Mouse (Mus musculus) embryo, embryonic 10 days (tissue): ENCODE measurements around the gene Gm49368.
"Not testable (repeated sequence)": the region's sequence is repeated elsewhere in the genome, so short reads cannot be mapped to it uniquely, and the experiment has no call there.

Experiments
- DNase-seq: peaks from one replicate; pipeline ENCODE4 v3.0.0-alpha.2; 2015; ENCODE audit warnings: low spot score

The Gm49368 gene

DNA sequence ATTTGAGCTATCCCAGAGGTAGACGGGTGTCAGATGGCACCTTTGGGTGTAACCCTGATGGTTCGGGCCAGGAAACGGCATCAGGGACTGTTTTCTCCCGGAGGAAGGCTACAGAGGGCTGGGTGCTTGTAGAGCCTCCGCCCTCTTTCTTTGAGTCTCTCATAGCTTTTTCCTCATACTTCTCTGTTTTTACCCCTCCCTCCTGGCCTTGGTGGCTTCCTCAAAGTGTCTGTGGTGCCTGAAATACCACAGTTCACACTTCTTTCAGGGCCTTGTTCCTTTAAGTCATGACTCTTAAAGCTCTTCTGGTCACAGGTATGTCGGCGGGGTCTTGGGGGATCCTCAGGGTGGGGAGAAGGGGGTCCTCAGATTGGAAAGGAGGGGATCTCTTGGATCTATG is at the start of gene Gm49368, which contains the start of gene Itgam:
Gm49368 (plus strand) TSS at position 228 of the 400 bp plus-strand sequence.
Itgam (plus strand) TSS at position 185 of the 400 bp plus-strand sequence.
- DNase-seq, result no peak

DNA sequence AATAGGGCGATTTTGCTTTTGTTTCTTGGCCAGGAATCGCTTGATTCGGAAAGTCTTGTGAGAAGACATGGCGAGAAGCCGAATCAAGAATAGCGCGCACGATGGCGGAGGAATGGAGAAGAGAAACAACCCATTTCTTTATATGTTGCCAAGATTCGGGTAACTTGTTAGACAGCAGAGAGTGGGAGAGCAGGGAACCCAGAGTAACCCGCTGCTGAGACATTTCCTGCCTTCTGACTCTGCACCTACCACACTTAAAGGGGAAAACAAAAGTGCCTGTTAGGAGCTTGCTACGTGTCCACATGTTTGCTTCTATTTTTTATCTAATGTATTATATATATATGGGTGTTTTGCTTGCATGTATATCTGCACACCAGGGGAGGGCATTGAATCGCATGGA is 49.4 kb upstream of the Gm49368 start:
- no peak for DNase-seq

DNA sequence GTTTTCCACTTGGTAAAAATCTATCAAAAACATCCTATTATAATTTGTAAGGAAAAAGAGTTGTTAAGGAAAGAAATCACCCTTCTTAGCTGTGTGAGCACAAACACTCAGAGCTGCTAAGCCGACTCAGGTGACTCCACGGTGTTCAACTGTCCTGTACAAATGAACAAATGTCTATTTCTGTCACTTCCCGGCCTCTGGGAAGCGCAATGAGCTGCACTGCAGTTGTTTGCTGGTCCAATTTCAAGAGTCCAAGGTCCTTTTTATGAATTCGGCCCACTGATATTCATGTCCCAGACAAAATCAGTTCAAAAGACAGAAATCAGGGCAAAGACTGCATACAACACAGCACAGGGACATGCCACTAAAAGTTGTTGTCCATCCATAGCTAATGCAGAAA is 46.3 kb upstream of the Gm49368 start:
- DNase-seq, result not testable (repeated sequence)

DNA sequence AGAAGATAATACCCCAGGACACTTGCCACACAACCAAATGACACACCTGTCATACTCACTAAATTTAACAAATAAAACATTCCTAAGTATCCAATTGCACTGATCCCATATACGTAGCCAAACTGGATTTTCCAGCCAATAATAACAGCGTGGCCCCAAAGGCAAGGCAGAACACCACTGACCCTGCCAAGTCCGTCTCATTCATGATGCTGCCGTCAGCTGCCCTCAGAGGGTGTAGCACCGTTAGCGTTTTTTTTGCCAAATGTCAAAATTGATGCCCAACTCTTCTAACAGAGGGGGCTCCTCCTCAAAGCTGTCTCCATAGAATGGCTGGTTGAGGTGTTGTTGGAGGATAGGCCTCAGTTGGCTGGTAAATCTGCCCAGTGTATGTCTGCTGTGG is 45.8 kb upstream of the Gm49368 start:
- DNase-seq, result no peak

DNA sequence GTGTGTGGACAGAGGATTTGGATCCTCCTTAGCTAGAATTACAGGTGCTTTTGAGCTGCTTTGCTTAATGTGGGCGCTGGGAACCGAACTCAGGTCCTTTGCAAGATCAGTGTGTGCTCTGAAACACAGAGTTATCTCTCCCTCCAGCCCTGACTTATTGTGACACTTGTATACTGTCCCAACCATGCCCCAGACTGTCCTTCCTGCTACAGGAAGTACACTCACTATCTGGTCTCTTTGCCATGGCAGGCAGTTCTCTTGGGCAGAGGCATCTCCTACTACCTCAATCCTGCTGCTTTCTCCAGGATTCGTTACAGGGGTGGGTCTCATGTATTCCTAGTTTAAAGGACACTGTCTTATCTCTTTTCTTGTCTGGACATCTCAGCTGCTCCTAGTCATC is 44.2 kb upstream of the Gm49368 start:
- DNase-seq, result no peak

DNA sequence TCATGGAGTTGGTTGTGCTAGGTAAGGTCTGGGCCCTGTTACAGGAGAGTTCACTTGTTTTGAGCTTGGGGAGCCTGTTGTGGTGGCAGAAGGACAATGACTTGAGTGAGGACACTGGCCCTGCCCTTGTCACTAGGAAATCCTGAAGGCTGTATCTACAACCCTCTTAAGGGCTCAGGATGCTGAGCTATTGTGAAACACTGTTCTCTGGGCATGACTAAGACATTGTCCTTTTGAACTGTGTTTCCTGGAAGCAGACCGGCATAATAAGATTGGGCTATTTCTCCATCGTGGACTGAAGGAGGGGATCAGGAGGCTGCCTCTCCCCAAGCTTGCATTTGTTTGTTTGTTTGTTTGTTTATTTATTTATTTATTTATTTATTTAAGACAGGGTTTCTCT is 43.3 kb upstream of the Gm49368 start:
- no peak for DNase-seq

DNA sequence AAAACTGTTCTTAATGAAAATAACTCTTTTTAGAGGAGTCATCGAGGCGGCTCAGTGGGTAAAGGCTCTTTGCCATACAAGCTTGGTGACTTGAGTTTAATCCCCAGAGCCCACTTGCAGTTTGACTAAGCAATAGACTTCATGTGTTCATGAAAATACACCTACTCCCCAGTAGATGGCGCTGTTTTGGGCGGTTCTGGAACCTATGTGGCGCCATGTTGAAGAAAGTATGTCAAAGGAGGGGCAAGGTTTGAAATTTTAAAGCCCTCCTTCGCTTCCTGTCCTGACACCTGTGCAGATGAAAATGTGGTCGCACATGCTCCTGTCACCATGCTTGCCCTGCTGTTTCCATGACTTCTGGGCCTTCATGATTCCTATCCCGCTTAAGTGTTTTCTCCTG is 39.5 kb upstream of the Gm49368 start:
- peak; percentile 33 for DNase-seq

DNA sequence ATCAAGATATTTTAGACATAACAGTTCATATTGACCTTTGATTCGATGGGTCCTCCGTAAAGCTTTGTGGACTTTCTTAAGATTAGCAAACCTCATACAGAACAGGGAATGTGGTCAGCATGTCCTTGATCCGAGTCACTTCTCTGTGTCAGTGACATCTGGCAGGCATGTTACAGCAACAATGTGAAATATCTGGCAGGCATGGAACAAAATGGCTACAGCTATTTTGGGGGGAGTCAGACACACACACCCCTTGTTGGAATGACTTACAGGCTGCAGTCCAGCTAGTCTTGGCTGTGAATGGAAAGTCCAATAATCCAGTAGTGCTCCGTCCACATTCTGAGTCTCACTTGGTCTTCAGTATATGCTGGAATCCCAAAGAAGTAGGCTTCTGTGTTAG is 38.9 kb upstream of the Gm49368 start:
- no peak for DNase-seq

DNA sequence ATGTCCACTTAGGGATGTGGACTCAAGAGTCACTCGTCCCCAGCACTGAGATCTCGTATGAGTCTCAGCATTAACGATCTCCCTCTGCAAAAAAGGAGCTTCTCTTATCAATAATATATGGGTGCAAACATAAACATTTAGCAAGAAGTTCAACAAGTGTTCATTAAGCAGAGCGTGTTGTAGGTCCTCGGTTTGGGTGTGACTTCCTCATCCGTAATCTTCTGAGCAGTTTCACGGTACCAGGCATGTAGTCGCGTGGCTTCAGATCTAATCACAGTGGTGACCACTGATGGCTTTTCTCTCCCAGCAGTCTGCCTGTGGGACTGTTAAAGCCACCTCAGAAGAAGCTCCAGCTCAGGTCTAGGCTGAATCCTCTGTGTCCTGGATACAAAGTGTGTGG is 38.1 kb upstream of the Gm49368 start:
- DNase-seq, result no peak

DNA sequence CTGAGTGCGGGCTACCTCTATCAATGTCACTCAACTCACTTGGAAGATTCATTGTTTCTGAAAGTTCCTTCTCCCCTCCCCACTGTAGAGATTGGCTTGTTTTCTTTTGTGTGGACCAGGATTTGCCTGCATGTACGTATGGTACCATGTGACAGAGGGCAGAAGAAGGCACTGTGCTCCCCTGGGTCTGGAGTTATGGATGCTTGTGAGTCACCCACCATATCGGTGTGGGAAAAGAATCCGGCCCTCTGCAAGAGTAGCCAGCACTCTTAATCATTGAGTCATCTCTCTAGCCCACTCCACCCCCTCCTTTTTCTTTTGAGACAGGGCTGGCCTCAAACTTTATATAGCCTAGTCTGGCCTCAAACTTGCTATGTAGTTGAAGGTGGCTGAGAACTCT is 37.6 kb upstream of the Gm49368 start:
- no peak for DNase-seq

DNA sequence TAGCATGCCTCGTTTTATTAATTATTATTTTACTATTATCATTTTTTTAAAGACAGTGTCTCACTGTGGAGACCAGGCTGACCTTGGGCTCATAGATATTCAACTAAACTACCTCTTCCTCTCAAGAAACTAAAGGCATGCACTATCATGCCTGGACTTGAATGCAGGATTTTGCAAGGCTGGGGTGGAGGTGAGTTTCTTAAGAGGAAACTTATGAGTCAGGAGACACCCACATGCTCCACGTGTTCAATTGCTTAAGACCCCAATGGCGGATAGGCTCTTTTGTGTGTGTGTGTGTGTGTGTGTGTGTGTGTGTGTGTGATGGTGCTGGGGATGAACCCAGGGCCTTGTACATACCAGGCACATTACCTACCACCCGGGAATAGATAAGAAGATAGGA is 37.1 kb upstream of the Gm49368 start:
- no peak for DNase-seq

DNA sequence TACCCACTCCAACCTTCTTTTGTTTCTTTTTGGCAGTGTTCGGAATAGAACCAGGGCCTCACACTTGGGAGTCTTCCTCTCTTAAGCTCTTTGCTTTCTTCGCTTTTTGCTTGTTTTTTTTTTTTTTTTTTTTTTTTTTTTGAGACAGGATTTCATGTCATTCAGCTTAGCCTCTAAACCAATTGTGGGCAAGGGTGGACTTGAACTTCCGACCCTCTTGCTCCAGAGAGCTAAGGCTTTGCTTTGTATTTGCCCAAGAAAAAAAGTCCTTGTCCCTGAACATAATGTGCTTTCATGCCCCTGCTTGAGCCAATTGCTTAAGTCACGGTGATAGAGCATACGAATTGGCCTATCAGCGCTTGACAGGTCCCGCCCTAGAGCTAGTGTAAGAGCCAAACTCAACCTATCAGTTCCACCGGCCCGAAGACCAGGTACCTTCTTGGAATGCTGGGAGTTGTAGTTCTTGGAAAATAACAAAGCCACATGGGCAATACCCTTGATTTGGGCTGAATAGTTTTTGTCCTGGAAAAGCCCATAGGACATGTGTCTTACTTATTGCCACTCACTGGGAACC is 31.0 kb upstream of the Gm49368 start:
- peak; percentile 81 for DNase-seq

DNA sequence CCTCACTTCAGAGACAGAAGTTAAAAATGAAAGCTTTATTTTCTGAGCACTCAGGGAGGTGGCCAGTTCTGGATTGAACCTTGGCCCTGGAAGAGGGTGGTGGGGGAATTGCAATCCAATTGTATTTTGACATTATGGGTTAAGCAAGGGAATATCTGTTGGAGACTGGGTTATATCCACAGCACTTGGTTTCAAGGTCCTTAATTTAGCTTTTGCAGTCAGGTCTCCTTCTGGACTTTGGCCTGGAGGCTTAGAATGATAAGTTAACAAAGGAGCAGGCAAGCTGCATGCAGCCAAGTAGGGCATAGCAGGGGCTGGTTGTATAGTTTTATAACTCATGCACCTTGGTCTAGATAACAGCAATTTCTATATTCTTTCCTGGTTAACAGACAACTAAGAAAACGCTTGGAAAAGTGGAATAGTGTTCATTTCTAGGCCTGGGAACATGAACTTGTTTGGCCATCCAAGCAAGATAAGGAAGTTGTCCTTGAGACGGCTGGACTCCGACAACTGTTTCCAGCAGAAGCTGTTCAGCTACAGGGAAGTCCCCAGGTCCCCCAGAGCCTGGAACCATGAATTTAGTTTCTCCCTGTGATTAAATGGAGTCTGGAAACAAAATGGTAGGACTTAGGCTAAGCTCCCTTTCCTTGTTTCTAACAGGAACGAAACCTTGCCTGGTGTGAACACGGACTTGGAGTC is 30.0 kb upstream of the Gm49368 start:
- DNase-seq, result no peak

DNA sequence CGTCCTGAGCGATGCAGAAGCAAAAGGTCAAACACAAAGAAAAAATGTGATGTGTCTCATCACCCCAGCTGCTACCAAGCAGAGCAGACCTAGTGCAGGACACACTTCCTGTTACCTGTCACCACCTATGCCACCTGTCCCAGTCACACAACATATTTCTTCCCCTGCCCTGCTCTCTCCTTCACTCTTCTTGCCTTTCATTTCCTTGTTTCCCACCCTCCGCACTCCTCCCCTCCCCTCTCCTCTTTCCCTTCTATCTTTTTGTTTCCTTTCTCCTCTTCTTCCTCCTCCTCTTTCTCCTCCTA is 29.5 kb upstream of the Gm49368 start:
- DNase-seq, result no peak

DNA sequence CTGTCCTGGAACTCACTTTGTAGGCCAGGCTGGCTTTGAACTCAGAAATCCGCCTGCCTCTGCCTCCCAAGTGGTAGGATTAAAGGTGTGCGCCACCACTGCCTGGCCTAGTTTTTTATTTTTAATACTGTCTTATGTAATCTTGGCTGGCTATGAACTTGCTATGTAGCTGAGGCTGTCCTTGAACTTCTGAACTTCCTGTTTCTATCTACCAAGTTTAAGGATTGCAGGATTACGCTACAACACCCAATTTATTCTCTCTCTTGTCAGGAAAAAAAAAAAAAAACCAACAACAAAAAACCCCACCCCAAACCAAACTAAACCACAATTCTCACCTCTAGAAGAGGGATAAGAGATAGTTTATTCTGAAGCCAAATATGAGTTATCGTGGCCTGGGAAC is 28.9 kb upstream of the Gm49368 start:
- DNase-seq, result no peak

DNA sequence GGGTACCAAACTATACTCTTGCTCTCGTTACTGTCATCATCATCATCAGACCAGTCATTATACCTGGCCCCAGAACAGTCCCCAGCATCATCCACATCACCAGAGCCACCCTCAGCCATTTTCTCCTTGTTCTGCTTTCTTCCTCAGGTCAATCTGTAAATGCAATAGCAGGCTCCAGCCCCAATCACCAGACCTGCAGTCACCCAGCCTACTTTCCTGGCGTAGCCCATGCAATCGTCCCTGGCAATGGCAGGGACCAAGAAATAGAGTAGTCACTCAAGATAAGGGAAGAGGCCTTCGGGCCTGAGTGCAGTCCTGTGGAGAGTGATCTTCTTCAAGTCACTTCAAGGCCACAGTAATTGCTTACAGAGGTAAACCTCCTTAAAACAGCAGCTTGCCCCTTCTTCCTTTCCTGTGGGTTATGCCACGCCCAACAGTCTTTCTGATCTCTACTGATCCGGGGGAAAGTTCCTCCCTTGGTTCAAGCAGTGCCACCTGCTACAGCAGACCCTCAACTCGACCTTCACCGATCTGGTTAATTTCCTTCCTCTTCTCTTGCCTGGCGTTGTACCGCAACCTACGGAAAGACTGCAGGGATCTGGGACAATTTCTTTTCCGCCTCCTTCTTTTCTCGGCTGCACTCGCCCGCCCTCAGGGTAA is 20.2 kb upstream of the Gm49368 start:
- not testable (repeated sequence) for DNase-seq

DNA sequence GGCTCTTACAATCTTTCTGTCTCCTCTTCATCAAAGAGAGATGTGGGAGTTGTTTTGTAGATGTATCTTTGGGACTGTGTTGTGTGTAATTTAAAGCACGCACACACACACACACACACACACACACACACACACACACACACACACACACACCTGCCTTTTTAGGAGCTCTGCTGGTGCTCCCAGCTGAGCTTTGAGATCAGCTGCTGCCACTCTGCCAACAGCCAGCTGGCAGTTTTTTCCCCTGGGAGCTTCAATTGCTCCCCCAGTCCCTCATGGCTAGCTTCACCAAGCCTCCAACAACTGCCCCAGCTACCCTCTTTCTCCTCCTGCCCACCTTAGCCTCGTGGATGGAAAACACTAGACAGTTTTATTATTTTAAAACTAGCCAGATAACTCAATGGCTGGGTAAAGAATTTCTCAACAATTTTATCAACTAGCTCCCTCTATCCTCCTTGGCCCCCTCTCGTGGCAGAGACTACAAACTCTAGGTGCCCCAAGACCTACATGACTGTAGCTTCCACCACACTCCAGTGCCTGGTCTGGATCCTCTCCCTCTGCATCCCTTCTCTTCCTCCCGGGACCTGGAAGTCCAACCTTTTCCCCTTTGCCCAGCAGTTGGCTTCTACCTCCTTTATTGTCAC is 18.2 kb upstream of the Gm49368 start:
- DNase-seq, result no peak

DNA sequence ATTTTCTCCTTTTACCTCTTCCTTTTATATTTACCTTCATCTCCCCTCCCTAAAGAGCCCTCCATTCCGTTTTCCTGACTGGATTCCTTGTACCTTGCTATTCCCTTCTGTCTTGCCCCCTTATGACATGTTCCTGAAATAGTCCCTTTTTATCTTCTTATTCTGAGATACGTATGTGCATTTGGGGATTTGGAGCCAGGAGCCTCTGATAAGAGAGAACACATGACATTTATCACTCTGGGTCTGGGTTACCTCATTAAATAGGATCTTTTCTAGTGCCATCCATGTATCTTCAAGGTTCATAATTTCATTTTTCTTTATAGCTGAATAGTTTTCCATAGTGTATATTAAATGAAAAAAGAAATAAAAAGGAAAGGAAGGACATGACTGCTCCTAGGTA is 16.8 kb upstream of the Gm49368 start:
- no peak for DNase-seq

DNA sequence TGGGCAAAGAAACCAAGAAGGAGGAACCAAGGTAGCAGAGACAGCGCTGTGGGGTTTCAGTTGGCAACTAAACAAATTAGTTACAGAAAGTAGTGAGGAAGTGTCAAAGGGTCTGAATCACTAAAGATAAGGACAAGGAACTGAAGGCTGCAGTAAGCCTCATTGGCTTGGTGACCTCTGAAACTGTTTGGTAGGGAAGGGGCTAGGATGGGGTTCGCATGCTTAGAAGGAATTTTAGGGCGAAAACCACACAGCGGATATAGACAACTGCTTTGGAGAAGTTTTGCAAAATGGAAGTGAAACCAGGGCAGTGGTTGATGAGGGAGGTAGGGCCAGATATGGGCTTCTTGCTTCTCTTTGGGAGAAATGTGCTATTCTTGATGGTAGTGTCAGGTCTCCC is 13.7 kb upstream of the Gm49368 start:
- DNase-seq, result no peak

DNA sequence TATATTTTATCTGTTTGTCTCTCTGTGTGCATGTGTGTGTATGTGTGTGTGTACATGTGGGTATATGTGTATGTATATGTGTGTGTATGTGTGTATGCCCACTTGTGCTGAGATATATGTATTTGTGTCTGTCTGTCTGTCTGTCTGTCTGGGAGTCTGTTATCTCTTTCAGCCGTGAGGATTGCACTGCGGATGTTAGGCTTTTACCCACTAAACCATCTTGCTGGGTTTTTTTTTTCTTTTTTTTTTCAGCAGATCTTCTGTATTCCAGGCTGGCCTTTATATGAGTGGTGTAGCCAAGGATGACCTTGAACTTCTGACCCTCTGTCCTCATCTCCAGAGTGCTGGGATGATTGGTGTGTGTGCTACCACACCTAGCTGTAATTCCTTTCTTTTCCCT is 13.2 kb upstream of the Gm49368 start:
- DNase-seq, result no peak

DNA sequence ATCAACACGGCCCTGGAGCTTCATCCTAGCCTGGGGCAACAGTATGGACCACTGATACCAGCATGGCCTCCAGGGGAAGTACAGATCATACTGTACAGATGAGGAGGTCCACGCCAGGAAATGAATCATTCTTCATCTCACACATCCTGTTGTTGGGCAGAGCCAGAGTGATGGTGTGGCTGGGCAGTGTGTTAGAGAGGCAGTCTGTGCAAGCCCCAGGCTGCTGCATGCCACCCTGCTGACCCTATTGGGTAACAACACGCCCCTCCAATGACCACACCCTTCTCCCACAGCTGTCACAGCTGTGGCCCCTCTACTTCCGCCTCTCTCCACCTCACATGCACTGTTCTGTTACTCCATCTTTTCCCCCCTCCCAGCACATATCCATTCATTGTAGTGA is 11.7 kb upstream of the Gm49368 start:
- no peak for DNase-seq

DNA sequence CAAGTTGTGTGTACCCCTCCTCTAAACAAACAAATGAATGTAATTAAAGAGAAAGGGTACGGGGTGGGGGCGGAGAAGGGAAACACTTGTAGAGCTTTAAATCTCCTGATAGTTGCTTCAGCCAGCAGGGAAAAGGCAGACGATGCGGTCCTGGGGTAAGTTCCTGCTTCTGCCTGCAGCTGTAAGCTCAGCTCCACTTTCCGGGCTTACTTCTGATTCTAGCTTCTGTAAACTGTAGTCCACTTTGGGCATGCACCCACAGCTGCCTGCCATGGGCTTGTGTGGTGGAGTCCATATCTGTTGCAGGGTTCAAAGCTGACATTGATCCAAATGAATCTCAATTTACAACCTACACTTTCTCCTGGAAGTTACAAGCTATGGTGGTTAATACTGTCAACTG is 9.4 kb upstream of the Gm49368 start:
- DNase-seq, result no peak

DNA sequence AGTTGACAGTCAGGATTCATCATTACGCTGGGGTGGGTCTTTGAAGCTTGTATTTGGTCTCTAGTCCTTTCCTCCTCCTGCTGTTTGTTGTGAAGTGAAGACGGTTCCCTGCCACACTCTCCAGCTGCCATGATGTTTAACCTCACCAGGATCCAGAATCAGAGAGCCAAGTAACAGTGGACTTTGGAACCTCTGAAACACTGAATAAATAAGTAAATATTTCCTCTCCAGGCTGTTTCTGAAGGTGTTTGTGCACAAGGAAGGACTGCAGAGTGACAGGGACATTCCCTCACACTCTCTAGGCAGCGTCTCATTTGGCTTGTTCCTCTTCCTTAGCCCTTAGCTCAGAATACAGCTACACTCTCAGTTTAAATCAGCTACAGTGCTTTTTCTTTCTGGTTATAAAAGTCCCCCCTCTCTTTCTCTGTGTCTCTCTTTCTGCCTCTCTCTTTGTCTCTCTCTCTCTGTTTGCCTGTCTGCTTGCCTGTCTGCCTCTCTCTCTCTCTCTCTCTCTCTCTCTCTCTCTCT is 5.5 kb upstream of the Gm49368 start:
- DNase-seq, result no peak
